Mouse (Mus musculus) G1E (cell line): ENCODE results near the gene Ccer2.

Experiments
- CTCF ChIP-seq: IDR thresholded peaks from 2 replicates; pipeline ENCODE4 v1.5.1; 2012; ENCODE audit warnings: low read depth, low read length, inconsistent platforms, mixed read lengths
- GATA1 ChIP-seq: IDR thresholded peaks from 2 replicates; pipeline ENCODE4 v1.6.1; 2012; ENCODE audit warnings: borderline replicate concordance, low read length, inconsistent platforms, mixed read lengths
- GATA2 ChIP-seq: IDR thresholded peaks from 2 replicates; pipeline ENCODE4 v1.6.1; 2012; ENCODE audit warnings: low read depth, low read length, inconsistent platforms, borderline replicate concordance
- POLR2AphosphoS5 ChIP-seq: IDR thresholded peaks from 2 replicates; pipeline ENCODE4 v1.6.1; 2012; ENCODE audit warnings: low read depth, low read length, inconsistent platforms; ENCODE audit not compliant: insufficient replicate concordance

DNA sequence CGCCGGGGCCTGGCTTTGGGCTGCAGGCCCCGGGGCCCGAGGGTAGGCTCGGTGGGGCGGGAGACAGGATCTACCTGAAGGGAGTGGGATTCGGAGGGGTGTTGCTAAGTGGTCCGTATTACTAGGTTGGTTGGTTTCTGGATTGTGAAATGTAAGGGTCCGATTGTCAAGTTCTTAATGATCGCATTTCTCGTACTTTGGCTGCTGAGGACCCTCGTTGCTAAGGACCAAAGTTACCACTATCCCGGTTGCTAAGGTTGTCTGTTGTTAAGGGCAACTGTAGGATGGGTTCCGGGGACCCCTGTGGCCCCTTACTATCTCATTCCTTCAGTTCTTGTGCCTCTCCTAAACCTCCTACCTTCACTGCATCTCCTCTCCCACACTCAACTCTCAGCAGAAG, 10.9 kb downstream of the Ccer2 start:
- TF ChIP-seq GATA1 = no peak
- TF ChIP-seq CTCF = no peak
- TF ChIP-seq POLR2AphosphoS5 = no peak
- no peak for TF ChIP-seq GATA2
